Mouse (Mus musculus): ENCODE measurements around the gene Tomm70a. TPM values are rescaled to one million over a fixed set of nuclear protein-coding genes. Genes with fewer than 3 reads are reported as not detected.

The Tomm70a gene
- polyA plus RNA-seq, 1 experiment from 2014 or later, result 66.9 TPM

GRCm38 (mm10) chr16:57162841-57163240 lies 41.3 kb downstream of the Tomm70a start:
- Histone ChIP-seq H3K36me3 (ENCODE audit: control insufficient read depth, insufficient read depth, low read length) (peaks cover 17% of the 10 kb centered on the region), H3K4me3 (ENCODE audit: low read depth, low read length) (no peak overlapping the region), H3K27me3 (replicated peaks; ENCODE audit: control insufficient read depth, insufficient read depth, low read length) (no peaks in the 10 kb centered on the region), H3K4me1 (replicated peaks; ENCODE audit: control insufficient read depth, insufficient read depth, low read length) (0 out of 2 replicates have a peak, but pooled peaks cover 3% of the 10 kb centered on the region), H3K9me3 (ENCODE audit: control insufficient read depth, low read length) (no peaks in the 10 kb centered on the region), H3K4me2 (no peak overlapping the region), H3K27ac (ENCODE audit: low read depth, low read length) (no peak overlapping the region), H3K9ac (ENCODE audit: low read depth, low read length) (no peak overlapping the region)
- 87% methylated on average over 5 of the region's 5 CpGs for WGBS
- no peak for ATAC-seq (replicated peaks; ENCODE audit: low FRiP score)
- no peak for DNase-seq (ENCODE audit: low spot score)

- 85% methylated on average over 1 of the region's 1 CpGs for WGBS
- ATAC-seq (replicated peaks; ENCODE audit: low FRiP score) (no peak), DNase-seq (ENCODE audit: low spot score) (no peak)
- H3K27me3 ChIP-seq (replicated peaks; ENCODE audit: control insufficient read depth, insufficient read depth, low read length), result no peaks in the 10 kb centered on the region
- H3K9ac ChIP-seq (ENCODE audit: low read depth, low read length), result no peak overlapping the region
- H3K9me3 ChIP-seq (ENCODE audit: control insufficient read depth, low read length), result no peaks in the 10 kb centered on the region
- 0 out of 2 replicates have a peak, but pooled peaks cover 3% of the 10 kb centered on the region for H3K4me1 ChIP-seq (replicated peaks; ENCODE audit: control insufficient read depth, insufficient read depth, low read length)
- H3K27ac ChIP-seq (ENCODE audit: low read depth, low read length), result no peak overlapping the region
- no peak overlapping the region for H3K4me2 ChIP-seq
- H3K36me3 ChIP-seq (ENCODE audit: control insufficient read depth, insufficient read depth, low read length), result peaks cover 14% of the 10 kb centered on the region
- no peak overlapping the region for H3K4me3 ChIP-seq (ENCODE audit: low read depth, low read length)
These were observed 42.2 kb downstream of the Tomm70a start for GRCm38 (mm10) chr16:57163694-57164093.

GRCm38 (mm10) chr16:57165157-57165556 lies 43.7 kb downstream of the Tomm70a start:
- Histone ChIP-seq H3K9ac (ENCODE audit: low read depth, low read length) (no peak overlapping the region), H3K27me3 (replicated peaks; ENCODE audit: control insufficient read depth, insufficient read depth, low read length) (no peaks in the 10 kb centered on the region), H3K27ac (ENCODE audit: low read depth, low read length) (no peak overlapping the region), H3K4me3 (ENCODE audit: low read depth, low read length) (no peak overlapping the region), H3K4me1 (replicated peaks; ENCODE audit: control insufficient read depth, insufficient read depth, low read length) (0 out of 2 replicates have a peak, but pooled peaks cover 3% of the 10 kb centered on the region), H3K36me3 (ENCODE audit: control insufficient read depth, insufficient read depth, low read length) (peaks cover 7% of the 10 kb centered on the region; the same call in 1 of the 2 replicates), H3K4me2 (no peak overlapping the region), H3K9me3 (ENCODE audit: control insufficient read depth, low read length) (no peaks in the 10 kb centered on the region)
- 93% methylated on average over 5 of the region's 5 CpGs for WGBS
- no peak for DNase-seq (ENCODE audit: low spot score)
- no peak for ATAC-seq (replicated peaks; ENCODE audit: low FRiP score)

- peak overlapping the region; percentile 91 for H3K27ac ChIP-seq (ENCODE audit: low read depth, low read length)
- ATAC-seq (replicated peaks; ENCODE audit: low FRiP score) (no peak), DNase-seq (ENCODE audit: low spot score) (no peak)
- H3K9ac ChIP-seq (ENCODE audit: low read depth, low read length), result peak overlapping the region; percentile 88; the same call in 1 of the 2 replicates
- H3K4me1 ChIP-seq (replicated peaks; ENCODE audit: control insufficient read depth, insufficient read depth, low read length), result 0 out of 2 replicates have a peak, but pooled peaks cover 3% of the 10 kb centered on the region
- H3K36me3 ChIP-seq (ENCODE audit: control insufficient read depth, insufficient read depth, low read length), result peaks cover 7% of the 10 kb centered on the region; the same call in 1 of the 2 replicates
- H3K27me3 ChIP-seq (replicated peaks; ENCODE audit: control insufficient read depth, insufficient read depth, low read length), result no peaks in the 10 kb centered on the region
- H3K4me2 ChIP-seq, result peak overlapping the region; percentile 84
- H3K4me3 ChIP-seq (ENCODE audit: low read depth, low read length), result peak overlapping the region; percentile 92
- no peaks in the 10 kb centered on the region for H3K9me3 ChIP-seq (ENCODE audit: control insufficient read depth, low read length)
- 79% methylated on average over 6 of the region's 6 CpGs for WGBS
These were observed 44.6 kb downstream of the Tomm70a start for GRCm38 (mm10) chr16:57166086-57166485.

GRCm38 (mm10) chr16:57166611-57167513 lies 45.4 kb downstream of the Tomm70a start, which contains the start of gene Nit2:
Gene Nit2 (minus strand): TSS chr16:57167341.
- ATAC-seq (replicated peaks; ENCODE audit: low FRiP score), result peak; percentile 96
- peak within 1 kb of the TSS; percentile 88 for H3K9ac ChIP-seq (ENCODE audit: low read depth, low read length)
- WGBS, result under 1% methylated on average over 57 of the region's 58 CpGs
- peak within 1 kb of the TSS; percentile 92 for H3K4me3 ChIP-seq (ENCODE audit: low read depth, low read length)
- H3K27me3 ChIP-seq (replicated peaks; ENCODE audit: control insufficient read depth, insufficient read depth, low read length), result no peaks in the 10 kb centered on the region
- H3K36me3 ChIP-seq (ENCODE audit: control insufficient read depth, insufficient read depth, low read length), result peaks cover 7% of the 10 kb centered on the region; the same call in 1 of the 2 replicates
- 0 out of 2 replicates have a peak, but pooled peaks cover 3% of the 10 kb centered on the region for H3K4me1 ChIP-seq (replicated peaks; ENCODE audit: control insufficient read depth, insufficient read depth, low read length)
- H3K27ac ChIP-seq (ENCODE audit: low read depth, low read length), result peak within 1 kb of the TSS; percentile 91
- no peaks in the 10 kb centered on the region for H3K9me3 ChIP-seq (ENCODE audit: control insufficient read depth, low read length)
- peak within 1 kb of the TSS; percentile 84 for H3K4me2 ChIP-seq
- peak; percentile 94 for DNase-seq (ENCODE audit: low spot score)

GRCm38 (mm10) chr16:57167514-57167912 lies 46.0 kb downstream of the Tomm70a start:
- peak overlapping the region; percentile 92 for H3K4me3 ChIP-seq (ENCODE audit: low read depth, low read length)
- H3K27ac ChIP-seq (ENCODE audit: low read depth, low read length), result no peak overlapping the region
- ATAC-seq (replicated peaks; ENCODE audit: low FRiP score) (no peak), DNase-seq (ENCODE audit: low spot score) (no peak)
- 34% methylated on average over 5 of the region's 5 CpGs for WGBS
- no peaks in the 10 kb centered on the region for H3K27me3 ChIP-seq (replicated peaks; ENCODE audit: control insufficient read depth, insufficient read depth, low read length)
- H3K4me2 ChIP-seq, result peak overlapping the region; percentile 84
- H3K4me1 ChIP-seq (replicated peaks; ENCODE audit: control insufficient read depth, insufficient read depth, low read length), result 0 out of 2 replicates have a peak, but pooled peaks cover 3% of the 10 kb centered on the region
- peaks cover 7% of the 10 kb centered on the region; the same call in 1 of the 2 replicates for H3K36me3 ChIP-seq (ENCODE audit: control insufficient read depth, insufficient read depth, low read length)
- H3K9ac ChIP-seq (ENCODE audit: low read depth, low read length), result peak overlapping the region; percentile 88
- H3K9me3 ChIP-seq (ENCODE audit: control insufficient read depth, low read length), result no peaks in the 10 kb centered on the region

GRCm38 (mm10) chr16:57168236-57168635 lies 46.7 kb downstream of the Tomm70a start:
- H3K36me3 ChIP-seq (ENCODE audit: control insufficient read depth, insufficient read depth, low read length), result peaks cover 6% of the 10 kb centered on the region; the same call in 1 of the 2 replicates
- H3K27me3 ChIP-seq (replicated peaks; ENCODE audit: control insufficient read depth, insufficient read depth, low read length), result no peaks in the 10 kb centered on the region
- H3K9me3 ChIP-seq (ENCODE audit: control insufficient read depth, low read length), result no peaks in the 10 kb centered on the region
- 0 out of 2 replicates have a peak, but pooled peaks cover 3% of the 10 kb centered on the region for H3K4me1 ChIP-seq (replicated peaks; ENCODE audit: control insufficient read depth, insufficient read depth, low read length)
- H3K27ac ChIP-seq (ENCODE audit: low read depth, low read length), result no peak overlapping the region
- no peak for DNase-seq (ENCODE audit: low spot score)
- H3K4me3 ChIP-seq (ENCODE audit: low read depth, low read length), result no peak overlapping the region
- H3K4me2 ChIP-seq, result no peak overlapping the region
- WGBS, result 75% methylated on average over 4 of the region's 4 CpGs
- H3K9ac ChIP-seq (ENCODE audit: low read depth, low read length), result no peak overlapping the region
- no peak for ATAC-seq (replicated peaks; ENCODE audit: low FRiP score)

- Histone ChIP-seq H3K4me2 (no peak overlapping the region), H3K9ac (ENCODE audit: low read depth, low read length) (no peak overlapping the region), H3K4me1 (replicated peaks; ENCODE audit: control insufficient read depth, insufficient read depth, low read length) (no peaks in the 10 kb centered on the region), H3K9me3 (ENCODE audit: control insufficient read depth, low read length) (no peaks in the 10 kb centered on the region), H3K4me3 (ENCODE audit: low read depth, low read length) (no peak overlapping the region), H3K36me3 (ENCODE audit: control insufficient read depth, insufficient read depth, low read length) (no peaks in the 10 kb centered on the region), H3K27ac (ENCODE audit: low read depth, low read length) (no peak overlapping the region), H3K27me3 (replicated peaks; ENCODE audit: control insufficient read depth, insufficient read depth, low read length) (no peaks in the 10 kb centered on the region)
- 90% methylated on average over 8 of the region's 8 CpGs for WGBS
- DNase-seq (ENCODE audit: low spot score) (no peak), ATAC-seq (replicated peaks; ENCODE audit: low FRiP score) (no peak)
These were observed 49.7 kb downstream of the Tomm70a start for GRCm38 (mm10) chr16:57171161-57171560.

All from liver, embryonic 11.5 days (tissue).